Mouse (Mus musculus) macrophage (primary cell): ENCODE measurements around the gene Wdfy4. TPM values are rescaled to one million over a fixed set of nuclear protein-coding genes. Genes with fewer than 3 reads are reported as not detected.

ENCODE experiments used
- H3K27ac ChIP-seq: fragments of 350-480 bp; formaldehyde crosslinking; 2 replicates; pipeline ENCODE4 v1.9.0; 2021
- H3K36me3 ChIP-seq: fragments of 350-480 bp; formaldehyde crosslinking; 2 replicates; pipeline ENCODE4 v1.9.0; 2021; ENCODE audit errors: inconsistent target
- H3K4me3 ChIP-seq: fragments of 350-480 bp; formaldehyde crosslinking; 2 replicates; pipeline ENCODE4 v1.9.0; 2021; ENCODE audit errors: inconsistent target
- H3K79me2 ChIP-seq: fragments of 350-480 bp; formaldehyde crosslinking; 2 replicates; pipeline ENCODE4 v1.9.0; 2021; ENCODE audit errors: inconsistent target
- WGBS: methylation state at CpG from one replicate; pipeline ENCODE4 v1.1.7; 2026; ENCODE audit warnings: inconsistent platforms; ENCODE audit not compliant: missing documents; 5-methylcytosine and 5-hydroxymethylcytosine counted together
- polyA plus RNA-seq: library from polyadenylated mRNA; stranded (reverse); fragments of 250-400 nt; gene quantifications from 3 replicates; pipeline ENCODE4 v1.2.4, GENCODE M21; 2018; ENCODE audit warnings: inconsistent platforms

Gene Wdfy4
- polyA plus RNA-seq, 1 experiment from 2014 or later, result 58.1 TPM

- Histone ChIP-seq H3K79me2 (no peaks in the 10 kb centered on the region), H3K27ac (no peak overlapping the region), H3K36me3 (peaks cover 83% of the 10 kb centered on the region), H3K4me3 (no peak overlapping the region)
- 94% methylated on average over 6 of the region's 6 CpGs for WGBS
Observed at GRCm38 (mm10) chr14:33078596-33078995, 106.7 kb downstream of the Wdfy4 start.

- no peaks in the 10 kb centered on the region for H3K79me2 ChIP-seq
- WGBS, result 100% methylated on average over 6 of the region's 6 CpGs
- H3K27ac ChIP-seq, result no peak overlapping the region
- peaks cover 84% of the 10 kb centered on the region for H3K36me3 ChIP-seq
- H3K4me3 ChIP-seq, result no peak overlapping the region
Observed at GRCm38 (mm10) chr14:33078110-33078509, 107.2 kb downstream of the Wdfy4 start.

- Histone ChIP-seq H3K4me3 (no peak overlapping the region), H3K79me2 (no peaks in the 10 kb centered on the region), H3K27ac (no peak overlapping the region), H3K36me3 (peaks cover 86% of the 10 kb centered on the region)
- WGBS, result 95% methylated on average over 2 of the region's 3 CpGs
Observed at GRCm38 (mm10) chr14:33073355-33073754, 112.0 kb downstream of the Wdfy4 start.

- H3K36me3 ChIP-seq, result peaks cover 86% of the 10 kb centered on the region
- H3K27ac ChIP-seq, result no peak overlapping the region
- no peak overlapping the region for H3K4me3 ChIP-seq
- WGBS, result 98% methylated on average over 7 of the region's 7 CpGs
- no peaks in the 10 kb centered on the region for H3K79me2 ChIP-seq
Observed at GRCm38 (mm10) chr14:33072351-33072750, 113.0 kb downstream of the Wdfy4 start.

GRCm38 (mm10) chr14:33067676-33068075 is 117.6 kb downstream of the Wdfy4 start:
- Histone ChIP-seq H3K79me2 (no peaks in the 10 kb centered on the region), H3K27ac (no peak overlapping the region), H3K4me3 (no peak overlapping the region), H3K36me3 (peaks cover 92% of the 10 kb centered on the region)
- 98% methylated on average over 9 of the region's 9 CpGs for WGBS

- no peaks in the 10 kb centered on the region for H3K79me2 ChIP-seq
- 93% methylated on average over 5 of the region's 5 CpGs for WGBS
- H3K27ac ChIP-seq, result no peak overlapping the region
- H3K36me3 ChIP-seq, result peaks cover 64% of the 10 kb centered on the region
- H3K4me3 ChIP-seq, result no peak overlapping the region
Observed at GRCm38 (mm10) chr14:33062996-33063395, 122.3 kb downstream of the Wdfy4 start.

GRCm38 (mm10) chr14:33058881-33059660 is 126.2 kb downstream of the Wdfy4 start:
- H3K79me2 ChIP-seq, result no peaks in the 10 kb centered on the region
- H3K36me3 ChIP-seq, result peaks cover 61% of the 10 kb centered on the region
- no peak overlapping the region for H3K4me3 ChIP-seq
- H3K27ac ChIP-seq, result no peak overlapping the region
- 98% methylated on average over 7 of the region's 7 CpGs for WGBS

GRCm38 (mm10) chr14:33053441-33053840 is 131.9 kb downstream of the Wdfy4 start:
- peaks cover 44% of the 10 kb centered on the region for H3K36me3 ChIP-seq
- no peak overlapping the region for H3K27ac ChIP-seq
- WGBS, result 100% methylated on average over 8 of the region's 8 CpGs
- H3K4me3 ChIP-seq, result no peak overlapping the region
- H3K79me2 ChIP-seq, result no peaks in the 10 kb centered on the region

GRCm38 (mm10) chr14:33045217-33045616 is 140.1 kb downstream of the Wdfy4 start:
- 86% methylated on average over 3 of the region's 3 CpGs for WGBS
- no peak overlapping the region for H3K27ac ChIP-seq
- no peaks in the 10 kb centered on the region for H3K79me2 ChIP-seq
- H3K36me3 ChIP-seq, result peaks cover 73% of the 10 kb centered on the region
- H3K4me3 ChIP-seq, result no peak overlapping the region

- Histone ChIP-seq H3K27ac (no peak overlapping the region), H3K4me3 (no peak overlapping the region), H3K79me2 (no peaks in the 10 kb centered on the region), H3K36me3 (peaks cover 92% of the 10 kb centered on the region)
- WGBS, result 97% methylated on average over 3 of the region's 3 CpGs
Observed at GRCm38 (mm10) chr14:33036811-33037210, 148.5 kb downstream of the Wdfy4 start.

- WGBS, result 94% methylated on average over 5 of the region's 5 CpGs
- Histone ChIP-seq H3K36me3 (peaks cover 81% of the 10 kb centered on the region), H3K27ac (no peak overlapping the region), H3K79me2 (no peaks in the 10 kb centered on the region), H3K4me3 (no peak overlapping the region)
Observed at GRCm38 (mm10) chr14:33035386-33035785, 149.9 kb downstream of the Wdfy4 start.

- Histone ChIP-seq H3K79me2 (no peaks in the 10 kb centered on the region), H3K27ac (no peak overlapping the region), H3K4me3 (no peak overlapping the region), H3K36me3 (peaks cover 67% of the 10 kb centered on the region)
- 95% methylated on average over 6 of the region's 6 CpGs for WGBS
Observed at GRCm38 (mm10) chr14:33033424-33033823, 151.9 kb downstream of the Wdfy4 start.

- Histone ChIP-seq H3K36me3 (peaks cover 67% of the 10 kb centered on the region), H3K27ac (no peak overlapping the region), H3K79me2 (no peaks in the 10 kb centered on the region), H3K4me3 (no peak overlapping the region)
- WGBS, result 73% methylated on average over 3 of the region's 3 CpGs
Observed at GRCm38 (mm10) chr14:33030849-33031248, 154.5 kb downstream of the Wdfy4 start.

GRCm38 (mm10) chr14:33019606-33020005 is 165.7 kb downstream of the Wdfy4 start:
- 98% methylated on average over 5 of the region's 5 CpGs for WGBS
- no peak overlapping the region for H3K27ac ChIP-seq
- H3K4me3 ChIP-seq, result no peak overlapping the region
- H3K79me2 ChIP-seq, result no peaks in the 10 kb centered on the region
- H3K36me3 ChIP-seq, result peaks cover 88% of the 10 kb centered on the region

- Histone ChIP-seq H3K79me2 (no peaks in the 10 kb centered on the region), H3K36me3 (peaks cover 86% of the 10 kb centered on the region), H3K27ac (no peak overlapping the region), H3K4me3 (no peak overlapping the region)
- WGBS, result 97% methylated on average over 3 of the region's 3 CpGs
Observed at GRCm38 (mm10) chr14:33019050-33019449, 166.3 kb downstream of the Wdfy4 start.

- no peak overlapping the region for H3K27ac ChIP-seq
- no peak overlapping the region for H3K4me3 ChIP-seq
- no peaks in the 10 kb centered on the region for H3K79me2 ChIP-seq
- peaks cover 41% of the 10 kb centered on the region for H3K36me3 ChIP-seq
- WGBS, result 92% methylated on average over 1 of the region's 1 CpGs
Observed at GRCm38 (mm10) chr14:33007638-33008037, 177.7 kb downstream of the Wdfy4 start.
